11 mouse cellular contexts compared by ENCODE assay signal in genomic region chr12:116599537-116599936, GRCm38 (mm10).
A peak's percentile ranks its signal among the peaks of the same experiment; 100 is the strongest.
DNase-seq lines count a peak whose midpoint lies in the region; ATAC-seq and TF ChIP-seq lines count a peak whose summit lies in the region.
"Had no signal": no experiment of that assay in that cellular context is flagged by ENCODE, and none has a peak within 500 bp of the region (broad histone marks: within the 10 kb centered on the region; RNA-seq: fewer than 3 reads in every experiment).

No protein-coding gene starts in this region.

- no peaks in the 10 kb centered on the region for H3K9me3 ChIP-seq in forebrain, embryonic 10.5 days
- no peaks in the 10 kb centered on the region for H3K9me3 ChIP-seq in neural tube, embryonic 13.5 days
- H3K9me3 ChIP-seq in liver, postnatal 0 days (ENCODE audit: low read length) = no peaks in the 10 kb centered on the region

- WGBS in forebrain, embryonic 10.5 days = 88% methylated on average over 1 of the region's 1 CpGs
- 63% methylated on average over 1 of the region's 1 CpGs for WGBS in neural tube, embryonic 13.5 days
- 71% methylated on average over 1 of the region's 1 CpGs for WGBS in liver, postnatal 0 days (ENCODE audit: insufficient replicate concordance)

- H3K4me1 ChIP-seq in cortical plate, adult 2 months (ENCODE audit: control insufficient read depth, insufficient read depth, low read length) = peaks cover 21% of the 10 kb centered on the region
- peaks cover 14% of the 10 kb centered on the region for H3K4me1 ChIP-seq in forebrain, embryonic 10.5 days
- H3K4me1 ChIP-seq in neural tube, embryonic 13.5 days (replicated peaks) = peaks cover 42% of the 10 kb centered on the region
- H3K4me1 ChIP-seq in liver, postnatal 0 days (ENCODE audit: insufficient read depth) = no peaks in the 10 kb centered on the region

- no peaks in the 10 kb centered on the region for H3K36me3 ChIP-seq in forebrain, embryonic 10.5 days (replicated peaks)
- H3K36me3 ChIP-seq in neural tube, embryonic 13.5 days = no peaks in the 10 kb centered on the region
- H3K36me3 ChIP-seq in liver, postnatal 0 days (replicated peaks; ENCODE audit: insufficient read depth, low read length) = no peaks in the 10 kb centered on the region
- H3K36me3 ChIP-seq: G1E had no signal

- peak; percentile 51 for DNase-seq in forebrain, embryonic 10.5 days (ENCODE audit: extremely low spot score, low spot score)
- peak; percentile 66 to 70 for DNase-seq in layer of hippocampus, adult 8-10 months (ENCODE audit: low spot score in 2 of 2)
- DNase-seq in liver, postnatal 0 days = no peak
- DNase-seq in thymus, postnatal 25 days = no peak
- DNase-seq in gastrocnemius, adult 8-10 months (ENCODE audit: low spot score in 2 of 2) = no peak
- DNase-seq in adrenal gland, adult 18-20 months (ENCODE audit: low spot score in 2 of 2) = no peak
- DNase-seq: kidney, adult 2 months; lung, adult 2 months had no signal

- no peak for TF ChIP-seq EP300 in liver, postnatal 0 days (IDR thresholded peaks at IDR 0.05; ENCODE audit: low read depth)

- peak overlapping the region; percentile 21; the same call in 1 of the 2 replicates for H3K27ac ChIP-seq in cortical plate, adult 2 months (ENCODE audit: insufficient read depth, low read length)
- H3K27ac ChIP-seq in forebrain, embryonic 10.5 days = no peak overlapping the region
- peak overlapping the region; percentile 82 for H3K27ac ChIP-seq in neural tube, embryonic 13.5 days (replicated peaks)
- H3K27ac ChIP-seq in liver, postnatal 0 days (ENCODE audit: low read depth) = no peak overlapping the region

- H3K27me3 ChIP-seq in forebrain, embryonic 10.5 days (ENCODE audit: poor library complexity, severe bottlenecking) = no peaks in the 10 kb centered on the region
- no peaks in the 10 kb centered on the region for H3K27me3 ChIP-seq in neural tube, embryonic 13.5 days
- no peaks in the 10 kb centered on the region for H3K27me3 ChIP-seq in liver, postnatal 0 days (ENCODE audit: insufficient read depth, low read length)

- H3K4me3 ChIP-seq in cortical plate, adult 2 months (ENCODE audit: insufficient read depth, low read length) = no peak overlapping the region
- no peak overlapping the region for H3K4me3 ChIP-seq in forebrain, embryonic 10.5 days
- H3K4me3 ChIP-seq in neural tube, embryonic 13.5 days = no peak overlapping the region
- H3K4me3 ChIP-seq in liver, postnatal 0 days (ENCODE audit: low read depth, low read length) = no peak overlapping the region

- peak; percentile 80 for ATAC-seq in neural tube, embryonic 13.5 days (ENCODE audit: low read depth)
- ATAC-seq in liver, postnatal 0 days = no peak

- no peak overlapping the region; the same call in 1 of the 2 replicates for H3K4me2 ChIP-seq in neural tube, embryonic 13.5 days
- H3K4me2 ChIP-seq in liver, postnatal 0 days (ENCODE audit: low read depth, low read length) = no peak overlapping the region

- H3K9ac ChIP-seq in neural tube, embryonic 13.5 days = no peak overlapping the region
- H3K9ac ChIP-seq in liver, postnatal 0 days (replicated peaks) = no peak overlapping the region

- no peak for TF ChIP-seq CTCF in cortical plate, adult 2 months (IDR thresholded peaks at IDR 0.05; ENCODE audit: extremely low read depth, insufficient read depth, low read length)
- no peak for TF ChIP-seq CTCF in liver, postnatal 0 days (IDR thresholded peaks at IDR 0.05; ENCODE audit: low read depth)

- TF ChIP-seq POLR2A in cortical plate, adult 2 months (IDR thresholded peaks at IDR 0.05; ENCODE audit: extremely low read depth, insufficient read depth, low read length) = no peak

Comparison
In these comparisons a context has a peak if more than half of its experiments do, and no peak if none do; other contexts are left out.
1. H3K27ac ChIP-seq: peak in cortical plate, adult 2 months (single experiment) and neural tube, embryonic 13.5 days (single experiment); none in forebrain, embryonic 10.5 days (single experiment) and liver, postnatal 0 days (single experiment).
2. DNase-seq: peak in forebrain, embryonic 10.5 days (single experiment) and layer of hippocampus, adult 8-10 months (2 of 2); none in liver, postnatal 0 days (single experiment), thymus, postnatal 25 days (single experiment), gastrocnemius, adult 8-10 months (0 of 2) and adrenal gland, adult 18-20 months (0 of 2).